Mouse (Mus musculus) erythroid progenitor cell, adult 5-6 weeks (primary cell): ENCODE measurements around the gene Phka1. TPM values are rescaled to one million over a fixed set of nuclear protein-coding genes. Genes with fewer than 3 reads are reported as not detected.

Experiments
- ATAC-seq: replicated peaks from 2 replicates; pipeline ENCODE4 v1.8.0; 2016; ENCODE audit warnings: moderate number of reproducible peaks, mild to moderate bottlenecking, moderate TSS enrichment, inconsistent platforms; ENCODE audit not compliant: poor library complexity, low FRiP score, severe bottlenecking
- total RNA-seq, 2 experiments: library from RNA; stranded (forward) in 1 of 2; stranded (reverse) in 1 of 2; fragments of 150-400 nt in 1 of 2; fragments of 186-747, 209-891 nt in 1 of 2; gene quantifications; 2 replicates each; pipeline versions ENCODE4 v1.2.3 to v1.2.4; 2015 to 2017; ENCODE audit warnings: low replicate concordance in 2 of 2

The Phka1 gene
- total RNA-seq, 2 experiments from 2014 or later, result 0.53 to 1.7 TPM

- no peak for ATAC-seq
Observed at GRCm38 (mm10) chrX:102478481-102478880, 165.6 kb downstream of the Phka1 start.

- no peak for ATAC-seq
Observed at GRCm38 (mm10) chrX:102476784-102477183, 167.3 kb downstream of the Phka1 start.

- no peak for ATAC-seq
Observed at GRCm38 (mm10) chrX:102475555-102475954, 168.5 kb downstream of the Phka1 start.

Other genes starting within 250 kb of the Phka1 start
- gene Hdac8, start 138.9 kb downstream of the Phka1 start, total RNA-seq (2015; ENCODE audit: low replicate concordance), result 5.0 TPM in 1 of 2 replicates, not detected in the other
- gene Hdac8, start 138.9 kb downstream of the Phka1 start, total RNA-seq (2017; ENCODE audit: low replicate concordance), result 3.0 and 7.5 TPM in 2 replicates
- not detected in 2 replicates for gene Gm3880, start 42.7 kb upstream of the Phka1 start, total RNA-seq (2015; ENCODE audit: low replicate concordance)
- gene Gm3880, start 42.7 kb upstream of the Phka1 start, total RNA-seq (2017; ENCODE audit: low replicate concordance), result not detected in 2 replicates
- not detected in 2 replicates for gene Gm9112, start 63.4 kb upstream of the Phka1 start, total RNA-seq (2015; ENCODE audit: low replicate concordance)
- gene Gm9112, start 63.4 kb upstream of the Phka1 start, total RNA-seq (2017; ENCODE audit: low replicate concordance), result not detected in 2 replicates
- not detected in 2 replicates for gene Dmrtc1b, start 63.6 kb upstream of the Phka1 start, total RNA-seq (2015; ENCODE audit: low replicate concordance)
- gene Dmrtc1b, start 63.6 kb upstream of the Phka1 start, total RNA-seq (2017; ENCODE audit: low replicate concordance), result not detected in 2 replicates
- not detected in 2 replicates for gene Dmrtc1c1, start 158.7 kb upstream of the Phka1 start, total RNA-seq (2015; ENCODE audit: low replicate concordance)
- gene Dmrtc1c1, start 158.7 kb upstream of the Phka1 start, total RNA-seq (2017; ENCODE audit: low replicate concordance), result not detected in 2 replicates
- not detected in 2 replicates for gene Dmrtc1c2, start 210.4 kb upstream of the Phka1 start, total RNA-seq (2015; ENCODE audit: low replicate concordance)
- gene Dmrtc1c2, start 210.4 kb upstream of the Phka1 start, total RNA-seq (2017; ENCODE audit: low replicate concordance), result not detected in 2 replicates
- not detected in 2 replicates for gene 1700031F05Rik, start 223.7 kb upstream of the Phka1 start, total RNA-seq (2015; ENCODE audit: low replicate concordance)
- not detected in 2 replicates for gene 1700031F05Rik, start 223.7 kb upstream of the Phka1 start, total RNA-seq (2017; ENCODE audit: low replicate concordance)